Mouse (Mus musculus) splenic B cell, adult 2 months (primary cell): Measurements from ENCODE around the gene Ahrr.

Experiments used
- DNase-seq: peaks from one replicate; pipeline ENCODE4 v3.0.0-alpha.2; 2011; ENCODE audit warnings: low read depth, low spot score
- H3K27me3 ChIP-seq: 2 replicates; pipeline ENCODE4 v1.6.1; 2012; ENCODE audit warnings: mild to moderate bottlenecking, low read length, moderate library complexity, mixed read lengths; ENCODE audit not compliant: control insufficient read depth, poor library complexity, insufficient read depth, severe bottlenecking
- H3K36me3 ChIP-seq: 2 replicates; pipeline ENCODE4 v1.6.1; 2012; ENCODE audit warnings: mild to moderate bottlenecking, low read length, moderate library complexity, mixed read lengths; ENCODE audit not compliant: control insufficient read depth, poor library complexity, insufficient read depth, severe bottlenecking

The Ahrr gene

GRCm38 (mm10) chr13:74282299-74282698 lies 9.8 kb downstream of the Ahrr start:
- no peaks in the 10 kb centered on the region for H3K36me3 ChIP-seq
- no peaks in the 10 kb centered on the region for H3K27me3 ChIP-seq
- DNase-seq: no peak

GRCm38 (mm10) chr13:74275726-74276125 lies 16.4 kb downstream of the Ahrr start:
- H3K36me3 ChIP-seq: no peaks in the 10 kb centered on the region
- DNase-seq: no peak
- no peaks in the 10 kb centered on the region for H3K27me3 ChIP-seq

GRCm38 (mm10) chr13:74260231-74260992 lies 31.7 kb downstream of the Ahrr start:
- peak; percentile 45 for DNase-seq
- no peaks in the 10 kb centered on the region for H3K27me3 ChIP-seq

GRCm38 (mm10) chr13:74259460-74260230 lies 32.5 kb downstream of the Ahrr start:
- H3K36me3 ChIP-seq: no peaks in the 10 kb centered on the region
- peak; percentile 48 for DNase-seq

More at GRCm38 (mm10) chr13:74260231-74260992, 31.7 kb downstream of the Ahrr start:
- H3K36me3 ChIP-seq: no peaks in the 10 kb centered on the region

GRCm38 (mm10) chr13:74246494-74246893 lies 45.6 kb downstream of the Ahrr start:
- DNase-seq: no peak
- Histone ChIP-seq H3K36me3 (no peaks in the 10 kb centered on the region), H3K27me3 (no peaks in the 10 kb centered on the region)

More at GRCm38 (mm10) chr13:74259460-74260230, 32.5 kb downstream of the Ahrr start:
- no peaks in the 10 kb centered on the region for H3K27me3 ChIP-seq

GRCm38 (mm10) chr13:74245899-74246231 lies 46.3 kb downstream of the Ahrr start:
- Histone ChIP-seq H3K27me3 (no peaks in the 10 kb centered on the region), H3K36me3 (no peaks in the 10 kb centered on the region)
- no peak for DNase-seq

- Histone ChIP-seq H3K36me3 (no peaks in the 10 kb centered on the region), H3K27me3 (no peaks in the 10 kb centered on the region)
- DNase-seq: no peak
These were observed 46.8 kb downstream of the Ahrr start for GRCm38 (mm10) chr13:74245214-74245898.

- Histone ChIP-seq H3K27me3 (no peaks in the 10 kb centered on the region), H3K36me3 (no peaks in the 10 kb centered on the region)
- DNase-seq: no peak
These were observed 54.6 kb downstream of the Ahrr start for GRCm38 (mm10) chr13:74237574-74237973.

GRCm38 (mm10) chr13:74220659-74221058 lies 71.5 kb downstream of the Ahrr start:
- Histone ChIP-seq H3K36me3 (no peaks in the 10 kb centered on the region), H3K27me3 (no peaks in the 10 kb centered on the region)
- DNase-seq: no peak

GRCm38 (mm10) chr13:74218441-74218840 lies 73.7 kb downstream of the Ahrr start:
- H3K36me3 ChIP-seq: no peaks in the 10 kb centered on the region
- no peaks in the 10 kb centered on the region for H3K27me3 ChIP-seq
- no peak for DNase-seq

- no peaks in the 10 kb centered on the region for H3K36me3 ChIP-seq
- no peak for DNase-seq
- no peaks in the 10 kb centered on the region for H3K27me3 ChIP-seq
These were observed 83.2 kb downstream of the Ahrr start for GRCm38 (mm10) chr13:74208986-74209345.

- DNase-seq: peak; percentile 91
- Histone ChIP-seq H3K36me3 (no peaks in the 10 kb centered on the region), H3K27me3 (no peaks in the 10 kb centered on the region)
These were observed 83.7 kb downstream of the Ahrr start, which contains the start of gene Exoc3 for GRCm38 (mm10) chr13:74208317-74208985. Exoc3 (minus strand) TSS chr13:74208732.

GRCm38 (mm10) chr13:74196451-74196850 lies 95.7 kb downstream of the Ahrr start:
- DNase-seq: no peak

GRCm38 (mm10) chr13:74192613-74193012 lies 99.5 kb downstream of the Ahrr start:
- H3K36me3 ChIP-seq: peaks cover 10% of the 10 kb centered on the region
- peak; percentile 33 for DNase-seq
- H3K27me3 ChIP-seq: no peaks in the 10 kb centered on the region

More at GRCm38 (mm10) chr13:74196451-74196850, 95.7 kb downstream of the Ahrr start:
- no peaks in the 10 kb centered on the region for H3K27me3 ChIP-seq
- H3K36me3 ChIP-seq: peaks cover 12% of the 10 kb centered on the region; the same call in 1 of the 2 replicates
